Mouse (Mus musculus) heart, adult 18-20 months (tissue): ENCODE measurements around the gene Fahd1. TPM values are rescaled to one million over a fixed set of nuclear protein-coding genes. Genes with fewer than 3 reads are reported as not detected.

Experiments
- DNase-seq, 2 experiments: peaks; one replicate each; pipeline ENCODE4 v3.0.0; 2021 to 2022; ENCODE audit warnings: mixed read lengths in 1 of 2
- long read RNA-seq, 2 experiments: library from polyadenylated mRNA; stranded (forward); transcript quantifications; one replicate each; pipeline ENCODE4 v2.0.0; 2021
- total RNA-seq, 2 experiments: library from RNA; stranded (reverse); gene quantifications; 2 replicates each; pipeline ENCODE4 v1.2.3; 2021

Fahd1 gene
- total RNA-seq: 10 to 100 TPM; 92.1 to 96.6 TPM
- long read RNA-seq, experiment 1, transcript Fahd1-201 (1 exons, 1,473 nt): major isoform, 104 of 104 reads
- long read RNA-seq, experiment 1, partial matches to known transcripts: 0 of 104 reads
- long read RNA-seq, experiment 1, other reads (novel, unspliced or antisense): 0 of 104 reads
- long read RNA-seq, experiment 2, transcript Fahd1-201 (1 exons, 1,473 nt): major isoform, 71 of 71 reads
- long read RNA-seq, experiment 2, partial matches to known transcripts: 0 of 71 reads
- long read RNA-seq, experiment 2, other reads (novel, unspliced or antisense): 0 of 71 reads

GRCm38 (mm10) chr17:24850065-24850772 is at the start of gene Fahd1:
TSS of gene Fahd1 (minus strand) at chr17:24850364.
- peak; percentile 96 to 99 for DNase-seq

- peak; percentile 62 to 79 for DNase-seq
Observed at GRCm38 (mm10) chr17:24899153-24899552, 49.0 kb upstream of the Fahd1 start.

GRCm38 (mm10) chr17:24898041-24898854 is 48.1 kb upstream of the Fahd1 start:
- DNase-seq: no peak

GRCm38 (mm10) chr17:24897600-24897999 is 47.4 kb upstream of the Fahd1 start:
- no peak for DNase-seq

GRCm38 (mm10) chr17:24896993-24897269 is 46.8 kb upstream of the Fahd1 start:
- no peak for DNase-seq

- DNase-seq: peak; percentile 74 to 84
Observed at GRCm38 (mm10) chr17:24896241-24896992, 46.3 kb upstream of the Fahd1 start, which contains the start of gene Nme3. TSS of gene Nme3 (plus strand) at chr17:24896500.

GRCm38 (mm10) chr17:24895571-24896240 is 45.5 kb upstream of the Fahd1 start:
- DNase-seq: peak in 1 of 2 experiments; percentile 43

GRCm38 (mm10) chr17:24894995-24895547 is 44.9 kb upstream of the Fahd1 start, which contains the start of the genes Eme2 and Mrps34:
TSS of gene Eme2 (minus strand) at chr17:24895087.
TSS of gene Mrps34 (plus strand) at chr17:24895116.
- peak; percentile 89 to 91 for DNase-seq

- DNase-seq: no peak
Observed at GRCm38 (mm10) chr17:24894061-24894994, 44.2 kb upstream of the Fahd1 start.

GRCm38 (mm10) chr17:24893276-24893675 is 43.1 kb upstream of the Fahd1 start:
- DNase-seq: no peak

- peak in 1 of 2 experiments; percentile 14 for DNase-seq
Observed at GRCm38 (mm10) chr17:24892785-24893184, 42.6 kb upstream of the Fahd1 start.

GRCm38 (mm10) chr17:24891321-24891720 is 41.2 kb upstream of the Fahd1 start:
- no peak for DNase-seq

GRCm38 (mm10) chr17:24890151-24891092 is 40.3 kb upstream of the Fahd1 start:
- no peak for DNase-seq

GRCm38 (mm10) chr17:24888862-24889261 is 38.7 kb upstream of the Fahd1 start:
- no peak for DNase-seq

- peak in 1 of 2 experiments; percentile 44 for DNase-seq
Observed at GRCm38 (mm10) chr17:24887291-24888080, 37.3 kb upstream of the Fahd1 start.

GRCm38 (mm10) chr17:24886932-24887271 is 36.7 kb upstream of the Fahd1 start:
- no peak for DNase-seq

GRCm38 (mm10) chr17:24886134-24886931 is 36.2 kb upstream of the Fahd1 start, which contains the start of the genes Nubp2 and Spsb3:
TSS of gene Nubp2 (minus strand) at chr17:24886349.
TSS of gene Spsb3 (plus strand) at chr17:24886643.
- DNase-seq: peak; percentile 98 to 100
